In the genomic region with DNA sequence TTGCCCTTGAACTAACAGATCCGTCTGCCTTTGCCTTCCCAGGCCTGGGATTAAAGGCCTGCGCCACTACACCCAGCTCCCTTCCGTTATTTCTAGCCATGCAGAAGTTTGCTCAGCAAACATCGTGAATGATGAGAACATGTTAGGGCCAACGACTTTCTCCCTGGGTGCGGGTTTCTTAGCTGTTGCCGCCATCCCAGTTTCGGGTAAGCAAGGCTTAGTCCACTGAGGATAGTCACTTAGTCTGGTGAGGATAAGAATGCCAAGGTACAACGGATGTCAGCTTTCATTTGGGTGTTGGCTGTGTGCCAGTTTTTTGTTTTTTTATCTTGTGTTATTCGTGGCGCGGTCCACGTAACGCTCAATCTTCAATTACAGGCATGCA, we compare ENCODE assay signal across 8 mouse cellular contexts. TPM values are rescaled to one million over a fixed set of nuclear protein-coding genes. Genes with fewer than 3 reads are reported as not detected.
DNase-seq lines count a peak whose midpoint lies in the region; ATAC-seq lines count a peak whose summit lies in the region.

No protein-coding gene starts in this region.

- H3K4me1 ChIP-seq in liver, embryonic 11.5 days (replicated peaks; ENCODE audit: control insufficient read depth, insufficient read depth, low read length) = peaks cover 5% of the 10 kb centered on the region

- H3K9ac ChIP-seq in liver, embryonic 11.5 days (ENCODE audit: low read depth, low read length) = peak overlapping the region; percentile 83

- WGBS in liver, embryonic 11.5 days = 32% methylated on average over 14 of the region's 14 CpGs

- peak overlapping the region; percentile 82 for H3K27ac ChIP-seq in liver, embryonic 11.5 days (ENCODE audit: low read depth, low read length)

- peak overlapping the region; percentile 67 for H3K4me2 ChIP-seq in liver, embryonic 11.5 days

- H3K9me3 ChIP-seq in liver, embryonic 11.5 days (ENCODE audit: control insufficient read depth, low read length) = no peaks in the 10 kb centered on the region

- H3K27me3 ChIP-seq in liver, embryonic 11.5 days (replicated peaks; ENCODE audit: control insufficient read depth, insufficient read depth, low read length) = no peaks in the 10 kb centered on the region

- peak; percentile 57 for ATAC-seq in liver, embryonic 11.5 days (replicated peaks; ENCODE audit: low FRiP score)

- H3K36me3 ChIP-seq in liver, embryonic 11.5 days (ENCODE audit: control insufficient read depth, insufficient read depth, low read length) = peaks cover 9% of the 10 kb centered on the region

- DNase-seq in 416B (ENCODE audit: low read depth) = peak; percentile 87
- DNase-seq in adrenal gland, adult 18-20 months (ENCODE audit: low spot score in 2 of 2) = peak; percentile 35 to 37
- DNase-seq in embryo, embryonic 9.5 days (ENCODE audit: extremely low spot score) = peak; percentile 24
- peak; percentile 58 for DNase-seq in heart, adult 8-10 months (ENCODE audit: low spot score)
- DNase-seq in kidney, adult 8-10 months = peak; percentile 29 to 44
- peak; percentile 58 for DNase-seq in liver, embryonic 11.5 days (ENCODE audit: low spot score)
- DNase-seq in natural killer cell, adult 2 months (ENCODE audit: low spot score in 2 of 2) = peak; percentile 2 to 11
- DNase-seq in testis, postnatal 10 days (ENCODE audit: low spot score) = peak; percentile 58

- peak overlapping the region; percentile 83 for H3K4me3 ChIP-seq in liver, embryonic 11.5 days (ENCODE audit: low read depth, low read length)

RNA-seq across cellular contexts. Expression of gene Cir1, which starts 0.6 kb away (rescaled TPM):
- 10 to 100 TPM; 12.9 to 16.7 TPM for total RNA-seq in adrenal gland, adult 18-20 months (2021)
- total RNA-seq in heart, adult 8-10 months (2022) = 10 to 100 TPM; 11.8 to 18.4 (median 13.9) TPM
- 22.1 and 22.6 TPM in 2 replicates for polyA plus RNA-seq in liver, embryonic 11.5 days (2014; fragmentation: Nextera tagmentation; extraction: Ambion mirVana)

RNA-seq across cellular contexts. Expression of gene Scrn3, which starts 0.7 kb away (rescaled TPM):
- total RNA-seq in adrenal gland, adult 18-20 months (2021) = 10 to 100 TPM; 18.8 to 21.2 TPM
- total RNA-seq in heart, adult 8-10 months (2022) = 10 to 100 TPM; 31.2 to 38.6 (median 32.3) TPM
- polyA plus RNA-seq in liver, embryonic 11.5 days (2014; fragmentation: Nextera tagmentation; extraction: Ambion mirVana) = 27.6 and 31.6 TPM in 2 replicates

RNA-seq across cellular contexts. Expression of gene Sp9, which starts 41.4 kb away (rescaled TPM):
- not detected for total RNA-seq in adrenal gland, adult 18-20 months (2021)
- not detected for total RNA-seq in heart, adult 8-10 months (2022)
- polyA plus RNA-seq in liver, embryonic 11.5 days (2014; fragmentation: Nextera tagmentation; extraction: Ambion mirVana) = 0.05 TPM in 1 of 2 replicates, not detected in the other

Comparison
In these comparisons a context has a peak if more than half of its experiments do, and no peak if none do; other contexts are left out.
1. Peak in every context shown above with its lines: DNase-seq, ATAC-seq, H3K4me3 ChIP-seq and H3K27ac ChIP-seq.
2. DNase-seq: peak in every context shown above with its lines; median percentile 87 in 416B; 58 in heart, adult 8-10 months; 58 in liver, embryonic 11.5 days; 58 in testis, postnatal 10 days; 36 in kidney, adult 8-10 months; 36 in adrenal gland, adult 18-20 months; 24 in embryo, embryonic 9.5 days; 6 in natural killer cell, adult 2 months.